Mouse (Mus musculus) heart, embryonic 15.5 days (tissue): ENCODE results near the gene Ldhb. TPM values are rescaled to one million over a fixed set of nuclear protein-coding genes. Genes with fewer than 3 reads are reported as not detected.

Experiments used
- polyA plus RNA-seq: library from polyadenylated mRNA; unstranded; fragments of >200 nt; fragmentation: Nextera tagmentation; extraction: Ambion mirVana; gene quantifications from 2 replicates; pipeline ENCODE4 v1.2.1, GENCODE M21; 2015

Ldhb gene
- polyA plus RNA-seq, 1 experiment from 2014 or later = 1,466 TPM

Other genes with a start within 250 kb of the Ldhb start
- not detected in 2 replicates for gene Iapp, start 209.5 kb downstream of the Ldhb start, polyA plus RNA-seq
- 0.28 TPM in 1 of 2 replicates, not detected in the other for gene Slco1a5, start 185.0 kb downstream of the Ldhb start, polyA plus RNA-seq
- gene Pyroxd1, start 162.3 kb downstream of the Ldhb start, polyA plus RNA-seq = 12.0 and 13.0 TPM in 2 replicates
- gene Recql, start 120.9 kb downstream of the Ldhb start, polyA plus RNA-seq = 16.2 and 19.1 TPM in 2 replicates
- gene Golt1b, start 120.7 kb downstream of the Ldhb start, polyA plus RNA-seq = 58.3 and 61.4 TPM in 2 replicates
- gene Spx, start 94.5 kb downstream of the Ldhb start, polyA plus RNA-seq = 0.14 and 0.32 TPM in 2 replicates
- gene Gys2, start 34.8 kb downstream of the Ldhb start, polyA plus RNA-seq = 0.16 TPM in 1 of 2 replicates, not detected in the other
- 16.1 and 16.2 TPM in 2 replicates for gene Kcnj8, start 63.7 kb upstream of the Ldhb start, polyA plus RNA-seq
- gene Abcc9, start 194.4 kb upstream of the Ldhb start, polyA plus RNA-seq = 14.6 and 15.2 TPM in 2 replicates
- 83.4 and 92.1 TPM in 2 replicates for gene Cmas, start 248.7 kb upstream of the Ldhb start, polyA plus RNA-seq